Mouse (Mus musculus): ENCODE results near the gene Tlk1.

The Tlk1 gene

DNA sequence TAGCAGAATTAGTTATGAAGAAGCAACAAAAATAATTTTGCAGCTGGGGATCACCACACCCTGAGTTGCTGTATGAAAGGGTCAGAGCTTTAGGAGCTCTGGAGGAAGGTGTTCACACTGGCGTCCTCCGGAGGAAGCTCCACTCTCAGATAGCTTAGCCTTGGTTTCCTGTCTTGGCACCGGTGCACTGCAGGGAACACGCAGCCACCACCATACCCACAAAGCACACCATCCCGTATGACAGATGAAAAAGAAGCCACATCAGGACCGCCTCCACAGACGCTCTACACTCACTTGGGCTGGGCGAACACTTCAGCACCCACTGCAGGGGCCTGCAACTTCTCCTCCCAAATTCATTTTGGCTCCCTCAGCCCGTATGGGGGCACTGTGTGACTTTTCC lies 124.0 kb downstream of the Tlk1 start:
- in situ Hi-C loops (cut with MboI; ENCODE audit: low sequenced_read_pairs), result no loop called here

DNA sequence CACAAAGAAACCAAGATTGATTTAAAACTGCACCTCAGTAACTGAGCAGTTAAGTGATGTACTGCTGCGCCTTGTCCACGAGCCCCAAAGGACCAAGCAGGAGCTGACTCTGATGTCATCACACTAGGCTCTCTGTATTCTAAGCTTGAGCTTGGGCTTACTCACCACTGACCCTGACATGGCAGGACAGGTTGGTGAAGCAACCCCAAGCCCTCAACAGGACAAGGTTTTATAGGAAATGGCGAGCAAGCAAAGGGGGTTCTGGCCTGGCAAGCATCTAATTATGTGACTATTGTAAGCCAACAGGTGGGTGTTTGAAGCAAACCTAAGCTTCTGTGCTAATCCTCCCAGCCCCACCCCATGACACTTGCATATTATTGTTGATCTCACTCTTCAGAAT lies 124.7 kb downstream of the Tlk1 start:
- in situ Hi-C loops (cut with MboI; ENCODE audit: low sequenced_read_pairs), result no loop called here

DNA sequence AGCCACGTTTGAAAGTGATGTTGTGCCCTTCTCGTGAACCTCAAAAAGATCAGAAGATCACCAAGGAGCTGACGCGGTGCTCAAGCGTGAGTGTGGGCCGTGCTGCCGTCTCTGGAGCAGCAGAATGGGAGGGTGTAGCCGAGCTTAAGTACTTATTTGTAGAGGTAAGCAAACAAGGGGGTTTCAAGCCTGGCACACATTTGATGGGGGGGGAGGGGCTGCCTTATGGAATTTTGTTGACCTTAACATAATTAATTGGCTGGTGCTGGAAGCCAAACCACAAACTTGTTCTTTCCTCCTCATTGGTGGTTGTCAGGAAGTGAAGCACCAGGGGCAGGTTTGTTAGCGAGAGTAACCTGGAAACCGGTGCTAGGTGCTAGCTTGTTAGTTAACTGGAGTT lies 129.8 kb downstream of the Tlk1 start:
- in situ Hi-C loops (cut with MboI; ENCODE audit: low sequenced_read_pairs), result no loop called here

DNA sequence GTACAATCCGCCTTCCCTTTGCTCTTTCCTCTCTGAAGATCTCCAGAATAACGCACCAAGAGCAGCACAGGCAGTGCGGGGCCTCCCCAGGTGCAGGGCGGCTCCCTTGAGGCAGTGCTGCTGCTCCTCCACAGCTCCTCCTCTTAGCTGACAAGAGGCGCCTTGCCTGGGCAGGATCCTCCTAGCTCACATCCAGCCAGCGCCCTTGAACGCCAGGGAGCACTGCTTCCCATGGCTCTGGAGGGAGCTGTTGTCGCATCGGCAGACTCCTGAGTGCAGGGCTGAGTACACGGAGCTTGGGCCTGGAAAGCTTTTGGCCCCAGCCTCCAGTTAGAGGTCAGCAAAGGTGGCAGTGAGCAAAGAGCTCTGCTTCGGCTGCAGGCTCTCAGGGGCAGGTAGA lies 135.3 kb downstream of the Tlk1 start:
- in situ Hi-C loops (cut with MboI; ENCODE audit: low sequenced_read_pairs), result no loop called here

DNA sequence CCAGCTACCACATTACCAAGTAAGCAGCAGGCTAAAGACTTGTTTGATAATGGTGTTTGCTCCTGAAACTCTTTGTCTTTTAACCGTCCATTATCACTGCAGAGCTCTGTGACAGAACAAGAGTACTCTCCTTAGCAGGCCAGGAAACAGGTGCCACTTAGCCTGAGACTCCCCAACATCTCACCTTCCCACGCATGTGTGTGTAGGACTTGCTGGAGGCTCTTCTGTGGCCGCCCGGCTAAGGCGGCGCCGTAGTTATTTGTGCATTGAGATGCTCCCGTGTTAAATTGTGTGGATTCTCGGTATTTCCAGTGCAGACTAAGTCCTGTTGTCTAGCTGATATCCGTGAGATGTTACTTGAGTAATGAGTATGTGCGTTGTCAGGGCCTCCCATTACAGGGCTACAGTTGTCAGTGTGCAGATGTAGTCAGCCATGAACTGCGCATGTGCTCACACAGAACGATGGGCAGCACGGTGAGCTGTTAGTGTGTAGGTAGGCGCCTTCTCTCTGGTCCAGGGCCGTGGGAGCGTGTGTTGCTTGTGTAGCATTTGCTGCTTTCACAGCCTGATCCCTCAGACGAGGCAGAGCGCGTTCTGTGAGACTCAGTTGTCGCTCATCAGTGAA lies 137.0 kb downstream of the Tlk1 start:
- in situ Hi-C loops (cut with MboI; ENCODE audit: low sequenced_read_pairs), result no loop called here

DNA sequence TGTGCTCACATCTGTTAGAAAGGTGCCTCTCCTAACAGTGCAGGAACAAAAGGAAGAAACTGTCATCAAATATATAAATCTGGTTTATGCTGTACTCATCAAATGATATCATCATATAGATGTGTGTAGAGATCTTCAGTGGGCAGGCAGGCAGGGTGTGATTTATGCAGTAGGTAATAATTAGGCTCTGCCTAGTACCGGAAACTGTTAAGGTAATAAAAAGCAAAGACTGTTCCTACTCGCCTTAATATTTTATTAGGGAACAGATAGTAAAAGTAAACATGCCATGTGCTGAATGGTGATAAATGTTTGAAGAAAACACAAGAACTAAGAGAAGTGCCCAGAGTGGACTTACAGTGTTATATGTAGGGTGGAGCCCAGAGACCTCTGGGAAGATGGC lies 143.2 kb downstream of the Tlk1 start:
- in situ Hi-C loops (cut with MboI; ENCODE audit: low sequenced_read_pairs), result no loop called here

DNA sequence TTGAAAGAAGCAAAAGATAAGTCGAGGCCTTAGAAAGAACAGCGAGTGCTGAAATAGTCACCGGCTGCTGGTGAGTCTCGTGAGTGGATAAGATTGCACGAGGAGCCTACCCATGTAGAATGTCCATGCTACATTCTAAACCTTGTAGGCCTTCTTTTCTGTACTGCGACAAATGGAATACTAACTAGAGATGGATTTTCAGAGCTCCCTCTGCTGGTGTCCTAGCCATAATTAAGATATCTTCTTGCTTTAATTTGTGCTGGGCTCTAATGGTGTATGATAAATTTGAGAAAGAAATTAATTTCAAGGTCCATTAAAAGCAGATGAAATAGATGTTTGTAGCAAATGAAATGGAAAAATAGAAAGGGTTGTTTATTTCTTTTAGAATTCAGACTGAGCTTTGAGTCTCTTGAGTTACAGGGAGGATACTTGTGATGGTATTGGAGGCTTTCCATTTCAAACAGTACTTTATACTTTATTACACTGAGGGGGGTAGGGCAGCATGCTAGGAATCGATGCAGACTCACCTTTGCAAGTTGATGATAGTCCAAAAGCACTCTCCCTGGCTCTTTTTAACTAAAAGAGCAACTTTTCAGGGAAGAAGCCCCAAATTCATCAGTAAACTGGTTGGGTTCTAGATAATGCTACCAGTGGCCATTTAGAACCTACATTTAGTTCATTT lies 151.9 kb downstream of the Tlk1 start:
- in situ Hi-C loops (cut with MboI; ENCODE audit: low sequenced_read_pairs), result no loop called here

DNA sequence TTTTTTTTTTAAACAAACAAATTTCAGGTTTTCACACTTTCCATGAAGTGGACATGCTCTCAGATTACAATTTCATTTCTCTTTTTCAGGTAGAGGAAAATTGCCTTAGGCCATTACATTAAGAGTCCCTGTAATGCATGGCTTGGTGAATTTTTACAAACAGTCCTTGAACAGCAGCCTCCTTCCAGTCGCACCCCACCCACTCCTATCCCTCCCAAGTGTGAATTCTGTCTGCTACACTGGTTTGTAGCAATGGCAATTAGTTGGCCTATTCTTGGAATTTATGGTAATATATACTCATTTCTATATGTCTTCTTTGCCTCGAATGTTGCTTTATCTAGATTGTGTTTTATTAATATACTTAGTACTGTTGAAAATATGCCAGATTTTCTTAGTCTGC lies 153.1 kb downstream of the Tlk1 start:
- in situ Hi-C loops (cut with MboI; ENCODE audit: low sequenced_read_pairs), result no loop called here

DNA sequence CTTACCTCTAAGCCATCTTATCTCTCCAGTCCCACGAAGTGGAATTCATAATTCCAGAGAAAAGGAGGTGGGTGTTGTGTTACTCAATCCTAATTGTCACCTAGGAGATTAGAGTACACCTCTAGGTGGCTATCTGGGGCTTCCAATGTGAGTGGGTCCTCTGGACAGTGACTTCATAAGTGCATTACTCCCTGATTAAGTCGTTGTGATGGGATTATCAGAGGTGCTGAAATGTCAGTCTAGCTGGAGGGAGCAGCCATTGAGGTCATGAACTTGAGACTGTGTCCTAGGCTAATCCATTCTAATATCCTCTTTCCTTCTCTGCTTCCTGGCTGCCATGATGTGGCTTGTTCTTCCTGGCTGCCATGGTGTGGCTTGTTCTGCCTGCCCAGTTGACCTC lies 155.6 kb downstream of the Tlk1 start:
- in situ Hi-C loops (cut with MboI; ENCODE audit: low sequenced_read_pairs), result no loop called here

DNA sequence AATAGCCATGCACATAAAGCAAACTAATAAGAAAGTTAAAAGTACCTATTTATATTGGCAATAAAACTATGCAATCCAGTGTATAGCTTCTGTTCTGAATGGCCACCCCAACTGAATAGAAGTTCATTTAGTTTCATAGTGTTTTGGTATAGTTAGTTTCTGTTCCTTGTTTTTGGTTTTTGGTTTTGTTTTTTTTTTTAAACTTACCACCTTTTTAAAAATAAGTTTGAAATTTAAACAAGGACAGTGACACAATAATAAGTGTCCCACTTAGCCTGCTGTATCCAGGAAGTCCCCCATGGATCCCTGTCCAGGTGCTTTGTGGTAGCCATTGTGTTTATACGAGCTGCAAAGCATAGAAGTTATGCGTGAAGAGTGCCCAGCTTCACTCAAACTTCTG lies 156.3 kb downstream of the Tlk1 start:
- in situ Hi-C loops (cut with MboI; ENCODE audit: low sequenced_read_pairs), result no loop called here

DNA sequence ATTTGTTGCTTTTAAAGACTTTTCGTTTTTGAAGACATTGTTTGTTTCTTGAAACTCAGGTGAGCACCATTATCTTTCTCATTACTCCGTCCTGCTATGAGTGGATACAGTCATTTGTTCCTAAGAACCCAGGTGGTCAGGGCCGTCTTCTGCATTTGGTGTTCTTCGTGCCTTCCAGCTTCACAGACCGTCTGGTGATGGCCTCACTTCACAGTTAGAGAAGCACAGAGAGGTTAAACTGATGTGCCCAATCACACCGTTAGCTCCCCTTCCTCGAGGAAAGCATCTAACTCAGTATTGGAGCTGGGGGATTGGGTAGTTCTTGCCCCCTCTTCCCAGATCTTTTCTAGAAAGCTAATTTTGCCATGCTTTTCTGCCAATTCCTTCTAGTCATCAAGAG lies 158.5 kb downstream of the Tlk1 start:
- in situ Hi-C loops (cut with MboI; ENCODE audit: low sequenced_read_pairs), result no loop called here

DNA sequence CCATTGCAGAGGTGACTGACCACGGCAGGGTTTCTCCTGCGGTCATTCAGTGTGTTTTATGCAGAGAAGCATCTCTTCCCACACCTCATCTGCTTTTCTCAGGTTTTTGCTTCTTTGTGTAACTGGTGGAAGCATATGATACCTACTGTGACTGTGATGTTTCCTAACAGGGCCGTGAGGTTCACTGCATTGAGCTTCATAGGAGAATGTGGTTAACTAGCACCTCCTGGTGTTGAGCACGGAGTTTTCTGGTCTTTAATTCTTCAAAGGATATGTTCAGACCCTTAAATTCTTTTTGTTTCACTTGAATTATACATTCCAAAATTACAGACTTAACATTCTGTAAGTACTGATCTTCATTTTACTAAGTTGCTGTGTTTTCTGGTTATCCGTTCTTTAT lies 161.8 kb downstream of the Tlk1 start:
- in situ Hi-C loops (cut with MboI; ENCODE audit: low sequenced_read_pairs), result no loop called here

Data from CH12F3 (cell line).